Comparison of ENCODE assay signal across 18 mouse cellular contexts in genomic region chr7:119753696-119754095, GRCm38 (mm10). TPM values are rescaled to one million over a fixed set of nuclear protein-coding genes. Genes with fewer than 3 reads are reported as not detected.
DNase-seq lines count a peak whose midpoint lies in the region; ATAC-seq lines count a peak whose summit lies in the region.
"Had no signal": no experiment of that assay in that cellular context is flagged by ENCODE, and none has a peak within 500 bp of the region (broad histone marks: within the 10 kb centered on the region; RNA-seq: fewer than 3 reads in every experiment).

No protein-coding gene starts in this region.

- no peaks in the 10 kb centered on the region for H3K36me3 ChIP-seq in hindbrain, embryonic 13.5 days
- H3K36me3 ChIP-seq: G1E had no signal

- 90% methylated on average over 1 of the region's 1 CpGs for WGBS in hindbrain, embryonic 13.5 days

- H3K27me3 ChIP-seq in hindbrain, embryonic 13.5 days, result no peaks in the 10 kb centered on the region
- H3K27me3 ChIP-seq: Patski had no signal

- H3K4me1 ChIP-seq in hindbrain, embryonic 13.5 days (replicated peaks), result no peaks in the 10 kb centered on the region

- H3K27ac ChIP-seq in hindbrain, embryonic 13.5 days, result no peak overlapping the region

- no peaks in the 10 kb centered on the region for H3K9me3 ChIP-seq in hindbrain, embryonic 13.5 days
- H3K9me3 ChIP-seq: G1E had no signal

- no peak overlapping the region for H3K4me2 ChIP-seq in hindbrain, embryonic 13.5 days

- ATAC-seq in hindbrain, embryonic 13.5 days (ENCODE audit: low FRiP score), result no peak
- ATAC-seq: activated CD4-positive, CD25-positive, alpha-beta regulatory T cell, adult 4 months; CD4-positive, CD25-positive, alpha-beta regulatory T cell, adult 4 months; Patski had no signal

- no peak overlapping the region for H3K4me3 ChIP-seq in hindbrain, embryonic 13.5 days

- no peak overlapping the region for H3K9ac ChIP-seq in hindbrain, embryonic 13.5 days

- peak; percentile 72 for DNase-seq in fat pad, adult 2 months (ENCODE audit: extremely low read depth, low read depth, low spot score)
- DNase-seq in gonadal fat pad, adult 2 months (ENCODE audit: low read depth), result peak; percentile 51
- no peak for DNase-seq in cerebellum, adult 8-10 months
- DNase-seq: adrenal gland, adult 2 months; adrenal gland, adult 8-10 months; adrenal gland, postnatal 10 days; adrenal gland, postnatal 14 days; adrenal gland, postnatal 25 days; adrenal gland, postnatal 36 days; B cell, adult 2 months; cerebellum, adult 11 months; cerebellum, adult 11-12 months; cerebellum, adult 18-20 months had no signal

RNA-seq across cellular contexts. Expression of gene Acsm3, which starts 7.0 kb away (rescaled TPM):
- polyA plus RNA-seq in gonadal fat pad, adult 2 months (2012; rRNA removed), result 1.2 and 2.3 TPM in 2 replicates
- 0.21 TPM in 1 of 2 replicates, not detected in the other for polyA plus RNA-seq in hindbrain, embryonic 13.5 days (2015; fragmentation: Nextera tagmentation; extraction: Ambion mirVana)
- polyA plus RNA-seq: activated CD4-positive, CD25-positive, alpha-beta regulatory T cell, adult 4 months; G1E had no signal

RNA-seq across cellular contexts. Expression of gene Thumpd1, which starts 33.1 kb away (rescaled TPM):
- polyA plus RNA-seq in gonadal fat pad, adult 2 months (2012; rRNA removed), result 17.9 and 18.6 TPM in 2 replicates
- polyA plus RNA-seq in hindbrain, embryonic 13.5 days (2015; fragmentation: Nextera tagmentation; extraction: Ambion mirVana), result 76.6 and 79.4 TPM in 2 replicates

RNA-seq across cellular contexts. Expression of gene Rexo5, which starts 40.1 kb away (rescaled TPM):
- polyA plus RNA-seq in gonadal fat pad, adult 2 months (2012; rRNA removed), result 5.3 and 5.6 TPM in 2 replicates
- polyA plus RNA-seq in hindbrain, embryonic 13.5 days (2015; fragmentation: Nextera tagmentation; extraction: Ambion mirVana), result 9.6 and 11.3 TPM in 2 replicates

RNA-seq across cellular contexts. Expression of gene Eri2, which starts 40.2 kb away (rescaled TPM):
- 2.6 and 2.8 TPM in 2 replicates for polyA plus RNA-seq in gonadal fat pad, adult 2 months (2012; rRNA removed)
- polyA plus RNA-seq in hindbrain, embryonic 13.5 days (2015; fragmentation: Nextera tagmentation; extraction: Ambion mirVana), result 18.5 and 18.8 TPM in 2 replicates
